ENCODE assay signal across 16 mouse cellular contexts in the genomic region with DNA sequence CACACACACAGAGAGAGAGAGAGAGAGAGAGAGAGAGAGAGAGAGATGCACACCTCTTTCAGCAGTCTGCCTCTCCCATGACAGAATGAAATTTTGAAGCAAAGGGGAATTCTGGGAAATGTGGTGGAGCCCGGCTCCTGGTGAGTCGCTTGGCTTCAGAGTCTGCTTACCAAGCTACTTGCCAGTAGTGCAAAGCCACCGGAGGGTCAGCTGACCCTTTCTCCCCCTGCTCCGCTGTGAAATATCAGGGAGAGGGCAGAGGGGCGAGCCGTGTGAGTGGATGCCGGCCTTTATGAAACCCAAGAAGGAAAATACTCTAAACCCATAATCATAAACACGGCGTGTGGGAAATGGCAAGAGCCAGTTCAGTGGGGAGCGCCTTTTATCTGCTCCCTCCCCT.
A peak's percentile ranks its signal among the peaks of the same experiment; 100 is the strongest.
DNase-seq lines count a peak whose midpoint lies in the region; ATAC-seq and TF ChIP-seq lines count a peak whose summit lies in the region.
"Had no signal": no experiment of that assay in that cellular context is flagged by ENCODE, and none has a peak within 500 bp of the region (broad histone marks: within the 10 kb centered on the region; RNA-seq: fewer than 3 reads in every experiment).

No protein-coding gene starts in this region.

- DNase-seq in gastrocnemius, adult 2 months, result no peak
- DNase-seq in gastrocnemius, adult 8-10 months (ENCODE audit: low spot score in 2 of 2), result no peak
- peak; percentile 16 for DNase-seq in 3T3-L1 (ENCODE audit: low read depth, low spot score)
- DNase-seq in cerebellum, adult 9-10 months, result peak; percentile 29
- DNase-seq in layer of hippocampus, adult 18-20 months (ENCODE audit: low spot score in 2 of 2), result no peak
- no peak for DNase-seq in right cerebral cortex, adult 2 months (ENCODE audit: low spot score in 2 of 2)
- DNase-seq: liver; retina, postnatal 1 day; thymus, postnatal 25 days had no signal

- peaks cover 32% of the 10 kb centered on the region for H3K4me1 ChIP-seq in embryonic facial prominence, embryonic 12.5 days

- no peak overlapping the region for H3K9ac ChIP-seq in embryonic facial prominence, embryonic 12.5 days
- H3K9ac ChIP-seq: heart, embryonic 15.5 days; kidney, embryonic 15.5 days had no signal

- H3K27me3 ChIP-seq in embryonic facial prominence, embryonic 12.5 days, result no peaks in the 10 kb centered on the region

- no peak overlapping the region for H3K4me2 ChIP-seq in embryonic facial prominence, embryonic 12.5 days (replicated peaks)
- H3K4me2 ChIP-seq: heart, embryonic 15.5 days; kidney, embryonic 15.5 days; midbrain, embryonic 11.5 days had no signal

- no peaks in the 10 kb centered on the region for H3K9me3 ChIP-seq in embryonic facial prominence, embryonic 12.5 days
- H3K9me3 ChIP-seq: heart, embryonic 15.5 days; hindbrain, embryonic 10.5 days; kidney, embryonic 15.5 days had no signal

- H3K4me3 ChIP-seq in gastrocnemius, adult 2 months, result no peak overlapping the region
- no peak overlapping the region for H3K4me3 ChIP-seq in embryonic facial prominence, embryonic 12.5 days
- H3K4me3 ChIP-seq: heart, embryonic 15.5 days; hindbrain, embryonic 10.5 days; kidney, embryonic 15.5 days had no signal

- H3K27ac ChIP-seq in gastrocnemius, adult 2 months, result peak overlapping the region; percentile 25
- peak overlapping the region; percentile 32; the same call in 1 of the 2 replicates for H3K27ac ChIP-seq in embryonic facial prominence, embryonic 12.5 days
- H3K27ac ChIP-seq: heart, embryonic 15.5 days; kidney, embryonic 15.5 days had no signal

- intact Hi-C loops in gastrocnemius, adult 2 months (cut with DNase I), result no loop called here

- no peaks in the 10 kb centered on the region for H3K36me3 ChIP-seq in embryonic facial prominence, embryonic 12.5 days
- H3K36me3 ChIP-seq: heart, embryonic 15.5 days; hindbrain, embryonic 10.5 days; kidney, embryonic 15.5 days had no signal

- no peak for ATAC-seq in embryonic facial prominence, embryonic 12.5 days (ENCODE audit: insufficient number of reproducible peaks, insufficient read depth, low FRiP score, low TSS enrichment)
- ATAC-seq: inflammation-experienced regulatory T-cells, adult 6 months; lung, postnatal 0 days had no signal

- 40% methylated on average over 10 of the region's 10 CpGs for WGBS in embryonic facial prominence, embryonic 12.5 days

- TF ChIP-seq CTCF in gastrocnemius, adult 2 months (IDR thresholded peaks at IDR 0.05), result no peak

Comparison
In these comparisons a context has a peak if more than half of its experiments do, and no peak if none do; other contexts are left out.
1. DNase-seq: peak in 3T3-L1 (single experiment) and cerebellum, adult 9-10 months (single experiment); none in gastrocnemius, adult 2 months (single experiment), gastrocnemius, adult 8-10 months (0 of 2), layer of hippocampus, adult 18-20 months (0 of 2) and right cerebral cortex, adult 2 months (0 of 2).